ENCODE assay signal across 9 mouse cellular contexts in the genomic region with DNA sequence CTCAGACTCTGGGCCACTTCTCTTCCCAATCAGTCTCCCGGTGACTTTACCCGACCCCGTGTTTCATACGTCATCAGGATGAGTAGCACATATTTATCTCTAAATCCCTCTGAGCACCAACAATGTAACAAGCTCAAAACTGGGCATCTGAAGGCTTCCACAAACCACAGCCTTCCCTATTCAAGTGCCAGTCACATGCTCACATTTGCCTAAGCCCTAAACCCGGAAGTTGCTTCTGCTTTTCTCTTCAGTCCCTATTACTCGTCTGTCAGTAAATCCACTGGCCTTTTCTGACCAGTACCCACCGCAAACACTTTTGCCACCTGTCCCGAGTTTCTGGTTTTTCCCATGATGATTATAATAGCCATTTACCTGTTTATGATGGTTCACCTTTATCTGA. TPM values are rescaled to one million over a fixed set of nuclear protein-coding genes. Genes with fewer than 3 reads are reported as not detected.
DNase-seq lines count a peak whose midpoint lies in the region; ATAC-seq and TF ChIP-seq lines count a peak whose summit lies in the region.
"Had no signal": no experiment of that assay in that cellular context is flagged by ENCODE, and none has a peak within 500 bp of the region (broad histone marks: within the 10 kb centered on the region; RNA-seq: fewer than 3 reads in every experiment).

No protein-coding gene starts in this region.

- in situ Hi-C loops in ES-E14 (cut with MboI; ENCODE audit: low sequenced_read_pairs in 2 of 2, unreplicated experiment in 2 of 2): no loop called here

- H3K4me1 ChIP-seq in kidney, postnatal 0 days (replicated peaks; ENCODE audit: insufficient read depth, low read length): 0 out of 2 replicates have a peak, but pooled peaks cover 7% of the 10 kb centered on the region
- peaks cover 9 to 16% of the 10 kb centered on the region in 2 experiments for H3K4me1 ChIP-seq in ES-E14 (ENCODE audit: control insufficient read depth in 2 of 2, insufficient read depth in 2 of 2, low read length in 2 of 2, poor library complexity in 1 of 2)
- peaks cover 2% of the 10 kb centered on the region; the same call in 1 of the 2 replicates for H3K4me1 ChIP-seq in forebrain, embryonic 11.5 days (replicated peaks; ENCODE audit: control insufficient read depth, insufficient read depth, low read length)

- H3K36me3 ChIP-seq in kidney, postnatal 0 days (ENCODE audit: insufficient read depth, low read length): peaks cover 16% of the 10 kb centered on the region
- H3K36me3 ChIP-seq in ES-E14 (ENCODE audit: control insufficient read depth, insufficient read depth, low read length, poor library complexity, severe bottlenecking): peaks cover 13% of the 10 kb centered on the region
- no peaks in the 10 kb centered on the region for H3K36me3 ChIP-seq in forebrain, embryonic 11.5 days (ENCODE audit: control insufficient read depth, insufficient read depth, low read length)

- no peak overlapping the region for H3K4me3 ChIP-seq in kidney, postnatal 0 days (replicated peaks; ENCODE audit: low read depth, low read length)
- H3K4me3 ChIP-seq in ES-E14 (ENCODE audit: insufficient read depth in 1 of 2, low read depth in 1 of 2, low read length in 2 of 2, poor library complexity in 1 of 2, severe bottlenecking in 1 of 2): peak overlapping the region in 1 of 2 experiments; percentile 9; a peak in 1 of 4 replicates
- no peak overlapping the region for H3K4me3 ChIP-seq in forebrain, embryonic 11.5 days (ENCODE audit: low read depth, low read length)

- H3K9me3 ChIP-seq in kidney, postnatal 0 days (replicated peaks; ENCODE audit: low read length): no peaks in the 10 kb centered on the region
- no peaks in the 10 kb centered on the region for H3K9me3 ChIP-seq in ES-E14 (ENCODE audit: control insufficient read depth, insufficient read depth, low read depth, low read length)
- no peaks in the 10 kb centered on the region for H3K9me3 ChIP-seq in forebrain, embryonic 11.5 days (ENCODE audit: control insufficient read depth, low read length)

- H3K27ac ChIP-seq in kidney, postnatal 0 days: peak overlapping the region; percentile 43; the same call in 1 of the 2 replicates
- H3K27ac ChIP-seq in ES-E14 (ENCODE audit: insufficient read depth, low read depth, low read length, poor library complexity, severe bottlenecking): no peak overlapping the region
- no peak overlapping the region for H3K27ac ChIP-seq in forebrain, embryonic 11.5 days (ENCODE audit: low read depth, low read length)

- DNase-seq in kidney, postnatal 0 days (ENCODE audit: low spot score): no peak
- DNase-seq in kidney, postnatal 4 days: no peak
- DNase-seq in ES-E14 (ENCODE audit: low read depth, low spot score): no peak
- DNase-seq in lung, postnatal 14 days: peak; percentile 5
- DNase-seq in urinary bladder, postnatal 14 days (ENCODE audit: low spot score): no peak
- no peak for DNase-seq in forebrain, embryonic 11.5 days (ENCODE audit: low spot score)
- DNase-seq: thymus, adult 2 months had no signal

- ATAC-seq in kidney, postnatal 0 days (replicated peaks; ENCODE audit: low FRiP score, low read depth): no peak
- ATAC-seq in common myeloid progenitor, adult 5-6 weeks (replicated peaks; ENCODE audit: low read depth, poor library complexity, severe bottlenecking): peak; percentile 44
- no peak for ATAC-seq in forebrain, embryonic 11.5 days (replicated peaks; ENCODE audit: low FRiP score)

- H3K9ac ChIP-seq in kidney, postnatal 0 days (ENCODE audit: low read depth, low read length): no peak overlapping the region
- peak overlapping the region; percentile 60; the same call in 1 of the 2 replicates for H3K9ac ChIP-seq in ES-E14 (ENCODE audit: insufficient read depth, low read depth, low read length, poor library complexity, severe bottlenecking)
- H3K9ac ChIP-seq in forebrain, embryonic 11.5 days (ENCODE audit: low read length): no peak overlapping the region

- WGBS in kidney, postnatal 0 days: 88% methylated on average over 8 of the region's 8 CpGs
- WGBS in forebrain, embryonic 11.5 days: 88% methylated on average over 8 of the region's 8 CpGs

- no peaks in the 10 kb centered on the region for H3K27me3 ChIP-seq in kidney, postnatal 0 days (ENCODE audit: insufficient read depth, low read length)
- no peaks in the 10 kb centered on the region for H3K27me3 ChIP-seq in forebrain, embryonic 11.5 days (ENCODE audit: control insufficient read depth, insufficient read depth, low read length)

- 0 out of 2 replicates have a peak overlapping the region, but pooled peaks have one; percentile 27 for H3K4me2 ChIP-seq in kidney, postnatal 0 days (ENCODE audit: low read length)
- H3K4me2 ChIP-seq in forebrain, embryonic 11.5 days (ENCODE audit: low read depth, low read length, severe bottlenecking): no peak overlapping the region

- TF ChIP-seq CTCF in kidney, postnatal 0 days (IDR thresholded peaks at IDR 0.05; ENCODE audit: low read depth): no peak

TF ChIP-seq in ES-E14, 5 proteins besides CTCF, POLR2A, EP300 and RAD21:
- TF ChIP-seq HCFC1 (IDR thresholded peaks at IDR 0.05; ENCODE audit: borderline replicate concordance, insufficient read depth, low read length) (no peak), ZNF384 (IDR thresholded peaks at IDR 0.05; ENCODE audit: low read depth, low read length) (no peak), CHD2 (IDR thresholded peaks at IDR 0.05; ENCODE audit: low read depth, low read length) (no peak), ZC3H11A (IDR thresholded peaks at IDR 0.05; ENCODE audit: borderline replicate concordance, low read depth, low read length) (no peak)

RNA-seq across cellular contexts. Expression of a gene that starts 1.8 kb away (rescaled TPM):
- polyA plus RNA-seq in kidney, postnatal 0 days (2015; fragmentation: Nextera tagmentation; extraction: Ambion mirVana): 45.4 and 47.1 TPM in 2 replicates
- total RNA-seq in ES-E14 (2012; rRNA removed): 31.8 and 35.1 TPM in 2 replicates
- 34.6 and 41.6 TPM in 2 replicates for total RNA-seq in common myeloid progenitor, adult 5-6 weeks (2017)
- polyA plus RNA-seq in forebrain, embryonic 11.5 days (2014; fragmentation: Nextera tagmentation; extraction: Ambion mirVana): 52.5 and 67.0 TPM in 2 replicates

RNA-seq across cellular contexts. Expression of a gene that starts 1.9 kb away (rescaled TPM):
- 17.1 and 19.2 TPM in 2 replicates for polyA plus RNA-seq in kidney, postnatal 0 days (2015; fragmentation: Nextera tagmentation; extraction: Ambion mirVana)
- 17.6 and 19.0 TPM in 2 replicates for total RNA-seq in ES-E14 (2012; rRNA removed)
- 25.6 and 28.2 TPM in 2 replicates for total RNA-seq in common myeloid progenitor, adult 5-6 weeks (2017)
- polyA plus RNA-seq in forebrain, embryonic 11.5 days (2014; fragmentation: Nextera tagmentation; extraction: Ambion mirVana): 27.6 and 32.6 TPM in 2 replicates

RNA-seq across cellular contexts. Expression of a gene that starts 42.5 kb away (rescaled TPM):
- 13.0 and 13.7 TPM in 2 replicates for polyA plus RNA-seq in kidney, postnatal 0 days (2015; fragmentation: Nextera tagmentation; extraction: Ambion mirVana)
- 11.9 and 14.7 TPM in 2 replicates for total RNA-seq in ES-E14 (2012; rRNA removed)
- 14.9 and 17.2 TPM in 2 replicates for total RNA-seq in common myeloid progenitor, adult 5-6 weeks (2017)
- polyA plus RNA-seq in forebrain, embryonic 11.5 days (2014; fragmentation: Nextera tagmentation; extraction: Ambion mirVana): 21.2 and 21.8 TPM in 2 replicates

RNA-seq across cellular contexts. Expression of a gene that starts 51.9 kb away (rescaled TPM):
- polyA plus RNA-seq in kidney, postnatal 0 days (2015; fragmentation: Nextera tagmentation; extraction: Ambion mirVana): 1.0 and 1.3 TPM in 2 replicates
- 0.22 and 0.32 TPM in 2 replicates for total RNA-seq in ES-E14 (2012; rRNA removed)
- not detected in 2 replicates for total RNA-seq in common myeloid progenitor, adult 5-6 weeks (2017)
- polyA plus RNA-seq in forebrain, embryonic 11.5 days (2014; fragmentation: Nextera tagmentation; extraction: Ambion mirVana): not detected in 2 replicates
- polyA plus RNA-seq: liver, embryonic 16.5 days had no signal
